Mouse (Mus musculus) embryonic facial prominence, embryonic 12.5 days (tissue): ENCODE measurements around the gene Hist1h2bf. TPM values are rescaled to one million over a fixed set of nuclear protein-coding genes. Genes with fewer than 3 reads are reported as not detected.
"Not testable (repeated sequence)": the region's sequence is repeated elsewhere in the genome, so short reads cannot be mapped to it uniquely, and the experiment has no call there.

ENCODE experiments used
- ATAC-seq: fragments of 200-750 bp; cut with Nextera tagmentation; 2 replicates; pipeline ENCODE4 v1.8.0; 2017; ENCODE audit not compliant: insufficient number of reproducible peaks, insufficient read depth, low FRiP score, low TSS enrichment
- H3K27ac ChIP-seq: fragments of 300-500 bp; sonication (generic); 2 replicates; pipeline ENCODE4 v1.5.1; 2016; ENCODE audit warnings: mild to moderate bottlenecking
- H3K27me3 ChIP-seq: fragments of 300-500 bp; sonication (generic); 2 replicates; pipeline ENCODE4 v1.6.1; 2016; ENCODE audit warnings: mild to moderate bottlenecking, moderate library complexity
- H3K36me3 ChIP-seq: fragments of 300-500 bp; sonication (generic); 2 replicates; pipeline ENCODE4 v1.6.1; 2016; ENCODE audit warnings: mild to moderate bottlenecking
- H3K4me1 ChIP-seq: fragments of 300-500 bp; sonication (generic); 2 replicates; pipeline ENCODE4 v1.6.1; 2016
- H3K4me2 ChIP-seq: fragments of 300-500 bp; sonication (generic); replicated peaks from 2 replicates; pipeline ENCODE4 v1.6.1; 2016; ENCODE audit warnings: mild to moderate bottlenecking, moderate library complexity
- H3K4me3 ChIP-seq: fragments of 300-500 bp; sonication (generic); 2 replicates; pipeline ENCODE4 v1.5.1; 2016; ENCODE audit warnings: mild to moderate bottlenecking
- H3K9ac ChIP-seq: fragments of 300-500 bp; sonication (generic); 2 replicates; pipeline ENCODE4 v1.6.1; 2016; ENCODE audit warnings: mild to moderate bottlenecking, moderate library complexity
- H3K9me3 ChIP-seq: fragments of 300-500 bp; sonication (generic); 2 replicates; pipeline ENCODE4 v1.6.1; 2016; ENCODE audit warnings: mild to moderate bottlenecking, moderate library complexity
- WGBS: fragments of 180-500 bp; shearing (Covaris S2); methylation state at CpG from one replicate; pipeline ENCODE4 v1.1.7; 2016; 5-methylcytosine and 5-hydroxymethylcytosine counted together
- polyA plus RNA-seq: library from polyadenylated mRNA; unstranded; fragments of >200 nt; fragmentation: Nextera tagmentation; extraction: Ambion mirVana; gene quantifications from 2 replicates; pipeline ENCODE4 v1.2.1, GENCODE M21; 2016

The Hist1h2bf gene
- polyA plus RNA-seq, 1 experiment from 2014 or later, result 11.9 TPM

- H3K36me3 ChIP-seq, result no peaks in the 10 kb centered on the region
- peaks cover 22% of the 10 kb centered on the region for H3K4me1 ChIP-seq
- peak overlapping the region; percentile 55 for H3K4me3 ChIP-seq
- no peak for ATAC-seq
- peak overlapping the region; percentile 54 for H3K4me2 ChIP-seq
- H3K9ac ChIP-seq, result peak overlapping the region; percentile 62
- H3K27me3 ChIP-seq, result no peaks in the 10 kb centered on the region
- H3K27ac ChIP-seq, result peak overlapping the region; percentile 95
- WGBS, result 22% methylated on average over 7 of the region's 7 CpGs
- no peaks in the 10 kb centered on the region for H3K9me3 ChIP-seq
Measured at GRCm38 (mm10) chr13:23536076-23536822, 37.7 kb downstream of the Hist1h2bf start.

- not testable (repeated sequence) for H3K36me3 ChIP-seq, H3K27me3 ChIP-seq, H3K9me3 ChIP-seq
- WGBS, result under 1% methylated on average over 33 of the region's 62 CpGs
- ATAC-seq, result peak; percentile 92
- peak within 1 kb of the TSS; percentile 54 for H3K4me2 ChIP-seq
- peak within 1 kb of the TSS; percentile 62 for H3K9ac ChIP-seq
- H3K27ac ChIP-seq, result peak within 1 kb of the TSS; percentile 95
- peak within 1 kb of the TSS; percentile 55 for H3K4me3 ChIP-seq
- H3K4me1 ChIP-seq, result peaks cover 22% of the 10 kb centered on the region
Measured at GRCm38 (mm10) chr13:23535137-23536075, 38.6 kb downstream of the Hist1h2bf start, which contains the start of gene Hist1h3g. Hist1h3g (plus strand) TSS chr13:23535422.

GRCm38 (mm10) chr13:23534368-23535131, 39.4 kb downstream of the Hist1h2bf start:
- Histone ChIP-seq H3K36me3 (no peaks in the 10 kb centered on the region), H3K4me1 (peaks cover 22% of the 10 kb centered on the region), H3K27me3 (no peaks in the 10 kb centered on the region), H3K9ac (peak overlapping the region; percentile 52), H3K27ac (peak overlapping the region; percentile 95), H3K4me2 (peak overlapping the region; percentile 54), H3K9me3 (no peaks in the 10 kb centered on the region), H3K4me3 (peak overlapping the region; percentile 55)
- no peak for ATAC-seq
- WGBS, result 1% methylated on average over 15 of the region's 15 CpGs

- peak within 1 kb of the TSS; percentile 95 for H3K27ac ChIP-seq
- peaks cover 25% of the 10 kb centered on the region for H3K4me1 ChIP-seq
- H3K9ac ChIP-seq, result peak within 1 kb of the TSS; percentile 69
- peak within 1 kb of the TSS; percentile 55 for H3K4me3 ChIP-seq
- WGBS, result under 1% methylated on average over 30 of the region's 53 CpGs
- H3K27me3 ChIP-seq, H3K9me3 ChIP-seq, H3K36me3 ChIP-seq: not testable (repeated sequence)
- H3K4me2 ChIP-seq, result peak within 1 kb of the TSS; percentile 54
- peak; percentile 68 for ATAC-seq
Measured at GRCm38 (mm10) chr13:23533560-23534367, 40.2 kb downstream of the Hist1h2bf start, which contains the start of gene Hist1h2af. Hist1h2af (plus strand) TSS chr13:23533906.

- Histone ChIP-seq H3K9ac (peak overlapping the region; percentile 69), H3K4me2 (peak overlapping the region; percentile 54), H3K27me3 (no peaks in the 10 kb centered on the region), H3K36me3 (no peaks in the 10 kb centered on the region), H3K27ac (peak overlapping the region; percentile 95), H3K9me3 (no peaks in the 10 kb centered on the region), H3K4me3 (peak overlapping the region; percentile 55), H3K4me1 (peaks cover 26% of the 10 kb centered on the region)
- WGBS, result 18% methylated on average over 9 of the region's 9 CpGs
- no peak for ATAC-seq
Measured at GRCm38 (mm10) chr13:23532262-23533075, 41.5 kb downstream of the Hist1h2bf start.

- no peaks in the 10 kb centered on the region for H3K36me3 ChIP-seq
- peak within 1 kb of the TSS; percentile 95 for H3K27ac ChIP-seq
- no peaks in the 10 kb centered on the region for H3K9me3 ChIP-seq
- peak; percentile 82 for ATAC-seq
- peak within 1 kb of the TSS; percentile 55 for H3K4me3 ChIP-seq
- H3K4me1 ChIP-seq, result peaks cover 22% of the 10 kb centered on the region
- under 1% methylated on average over 62 of the region's 70 CpGs for WGBS
- peak within 1 kb of the TSS; percentile 69 for H3K9ac ChIP-seq
- H3K4me2 ChIP-seq, result peak within 1 kb of the TSS; percentile 54
- H3K27me3 ChIP-seq, result no peaks in the 10 kb centered on the region
Measured at GRCm38 (mm10) chr13:23530901-23531875, 42.8 kb downstream of the Hist1h2bf start, which contains the start of gene Hist1h4h. Hist1h4h (plus strand) TSS chr13:23531050.

- peak overlapping the region; percentile 55 for H3K4me3 ChIP-seq
- peak overlapping the region; percentile 54 for H3K9ac ChIP-seq
- peak overlapping the region; percentile 95 for H3K27ac ChIP-seq
- no peaks in the 10 kb centered on the region for H3K27me3 ChIP-seq
- H3K4me2 ChIP-seq, result peak overlapping the region; percentile 54
- H3K9me3 ChIP-seq, result no peaks in the 10 kb centered on the region
- ATAC-seq, result no peak
- under 1% methylated on average over 20 of the region's 20 CpGs for WGBS
- H3K36me3 ChIP-seq, result no peaks in the 10 kb centered on the region
- peaks cover 20% of the 10 kb centered on the region; the same call in 1 of the 2 replicates for H3K4me1 ChIP-seq
Measured at GRCm38 (mm10) chr13:23530181-23530900, 43.7 kb downstream of the Hist1h2bf start.

GRCm38 (mm10) chr13:23529480-23530165, 44.4 kb downstream of the Hist1h2bf start:
- Histone ChIP-seq H3K27me3 (no peaks in the 10 kb centered on the region), H3K4me3 (peak overlapping the region; percentile 55), H3K4me2 (peak overlapping the region; percentile 54), H3K27ac (peak overlapping the region; percentile 95), H3K9me3 (no peaks in the 10 kb centered on the region), H3K9ac (peak overlapping the region; percentile 54), H3K4me1 (peaks cover 20% of the 10 kb centered on the region; the same call in 1 of the 2 replicates), H3K36me3 (no peaks in the 10 kb centered on the region)
- WGBS, result 31% methylated on average over 2 of the region's 2 CpGs
- ATAC-seq, result no peak
